Mouse (Mus musculus): Measurements from ENCODE around the gene Plcb3. TPM values are rescaled to one million over a fixed set of nuclear protein-coding genes. Genes with fewer than 3 reads are reported as not detected.

The Plcb3 gene
- polyA plus RNA-seq, 1 experiment, result 40.6 TPM

DNA sequence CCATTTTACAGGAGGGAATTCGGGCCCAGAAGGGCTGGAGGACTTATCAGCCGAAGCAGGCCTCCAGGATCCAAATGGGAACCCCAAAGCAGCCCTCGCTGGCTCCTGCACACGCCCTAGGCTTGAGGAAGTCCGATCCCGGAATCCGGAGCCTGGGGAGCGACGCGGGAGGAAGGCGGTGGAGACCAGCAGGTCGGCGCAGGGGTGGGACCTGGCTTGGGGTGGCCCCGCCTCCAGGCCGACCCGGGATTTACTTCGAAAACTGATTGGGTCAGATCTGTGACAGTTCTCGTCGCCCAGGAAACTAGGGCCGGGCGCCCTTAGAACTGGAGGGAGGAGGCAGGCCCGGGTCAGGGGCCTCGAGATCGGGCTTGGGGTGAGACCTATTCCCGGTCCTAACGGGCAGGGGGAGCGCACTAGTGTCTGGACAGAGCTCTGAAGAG lies 34.0 kb downstream of the Plcb3 start, which contains the start of gene Gpr137:
Gene Gpr137 (minus strand): TSS at position 232 of the 443 bp plus-strand sequence.
- Histone ChIP-seq H3K4me3 (ENCODE audit: insufficient read depth, low read length) (peak within 1 kb of the TSS; percentile 92), H3K27ac (ENCODE audit: insufficient read depth, low read depth, low read length) (peak within 1 kb of the TSS; percentile 97), H3K4me1 (ENCODE audit: control insufficient read depth, insufficient read depth, low read length) (peaks cover 15% of the 10 kb centered on the region)
- TF ChIP-seq POLR2A (IDR thresholded peaks at IDR 0.05; ENCODE audit: borderline replicate concordance, low read depth, low read length) (0 out of 2 replicates have a peak, but pooled peaks have one; percentile 25), CTCF (IDR thresholded peaks at IDR 0.05; ENCODE audit: low read depth, low read length) (no peak)

DNA sequence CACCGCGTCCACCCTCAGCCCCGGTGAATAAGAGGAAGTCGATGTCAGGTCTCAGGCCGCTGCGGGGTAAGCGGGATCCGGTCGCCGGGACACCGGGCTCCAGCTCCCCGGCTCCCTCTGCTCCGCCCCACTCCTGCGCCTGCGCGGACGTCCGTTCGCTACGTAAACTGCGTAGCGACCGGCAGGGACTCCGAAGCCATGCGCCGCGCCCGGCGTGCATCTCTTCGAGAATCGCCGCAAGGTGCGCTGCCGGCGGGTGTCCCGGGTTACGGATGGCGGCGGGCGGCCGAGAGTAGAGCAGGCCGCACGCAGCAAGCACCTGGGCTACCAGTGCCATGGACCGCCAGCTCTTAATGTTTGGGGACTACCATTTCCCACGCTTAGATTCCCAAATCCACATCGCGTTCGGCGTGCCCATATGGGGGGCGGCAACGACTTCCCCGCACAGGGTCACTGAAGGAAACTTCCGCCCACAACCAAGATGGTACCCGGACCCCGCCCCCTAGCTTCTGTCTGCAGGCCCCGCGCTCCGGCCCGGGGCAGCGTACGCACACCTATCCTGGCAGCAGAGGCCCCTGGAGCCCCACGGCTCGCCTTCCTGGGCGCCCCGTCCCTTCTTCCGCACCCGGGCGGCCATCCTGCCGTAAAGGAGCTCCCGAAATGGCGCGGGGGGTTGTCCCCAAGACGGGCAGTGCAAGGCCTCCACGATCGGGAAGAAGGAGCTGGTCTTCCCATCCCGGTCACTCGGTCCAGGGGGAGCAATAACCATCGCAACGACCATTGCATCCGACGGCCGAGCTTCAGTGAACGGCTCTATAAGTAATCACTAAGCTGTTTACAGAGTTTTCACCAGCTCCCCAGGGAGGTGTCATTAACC lies 34.7 kb downstream of the Plcb3 start, which contains the start of gene Bad:
Gene Bad (plus strand): TSS at position 490 of the 877 bp plus-strand sequence.
- TF ChIP-seq CTCF (IDR thresholded peaks at IDR 0.05; ENCODE audit: low read depth, low read length) (no peak), POLR2A (IDR thresholded peaks at IDR 0.05; ENCODE audit: borderline replicate concordance, low read depth, low read length) (no peak; the same call in 1 of the 2 replicates)
- Histone ChIP-seq H3K4me3 (ENCODE audit: insufficient read depth, low read length) (peak within 1 kb of the TSS; percentile 92), H3K4me1 (ENCODE audit: control insufficient read depth, insufficient read depth, low read length) (peaks cover 10% of the 10 kb centered on the region), H3K27ac (ENCODE audit: insufficient read depth, low read depth, low read length) (peak within 1 kb of the TSS; percentile 97)

DNA sequence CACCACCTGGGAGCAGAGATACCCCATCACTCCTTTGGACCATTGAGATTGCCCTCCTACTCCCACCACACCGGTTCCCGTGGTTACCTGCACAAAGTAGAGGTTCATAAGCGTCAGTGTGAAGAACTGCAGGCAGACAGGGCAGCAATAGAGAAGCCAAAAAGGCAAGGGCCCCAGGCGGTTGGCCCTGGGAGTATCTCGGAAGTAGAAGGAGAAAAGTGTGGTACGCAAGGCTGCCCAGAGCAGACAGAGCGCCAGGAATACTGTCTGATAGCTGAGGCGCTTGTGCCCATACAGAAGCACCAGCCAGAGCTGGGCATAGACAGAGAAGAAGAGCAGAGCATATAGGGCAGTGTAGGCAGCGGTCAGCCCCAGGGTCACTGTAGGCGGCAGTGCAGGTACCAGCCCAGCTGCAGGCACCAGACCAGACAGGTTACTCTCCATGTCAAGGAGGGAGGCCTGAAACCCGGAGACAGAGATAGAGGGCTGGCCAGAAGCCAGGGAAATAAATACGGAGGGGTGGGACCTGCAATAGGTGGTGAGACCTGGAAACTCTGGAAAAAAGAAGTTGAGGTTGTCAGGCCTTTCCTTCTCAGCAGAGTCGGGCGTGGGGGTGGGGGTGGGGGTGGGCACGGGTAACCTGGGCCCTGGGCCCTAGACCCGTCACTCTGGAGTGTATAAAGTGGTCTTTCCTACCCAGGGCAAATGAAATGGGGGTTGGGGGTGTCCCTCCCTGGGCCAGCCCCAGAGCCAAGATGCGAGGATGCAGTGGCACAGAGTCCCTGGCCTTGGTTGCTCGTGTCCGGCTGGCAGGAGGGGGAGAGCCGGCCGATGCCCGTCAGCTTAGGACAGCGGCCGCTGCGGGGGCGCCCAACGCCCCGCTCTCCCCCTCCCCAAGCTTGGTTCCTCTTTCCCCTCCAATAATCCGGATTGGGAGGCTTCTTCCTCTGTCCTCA lies 35.6 kb downstream of the Plcb3 start:
- no peak for TF ChIP-seq CTCF (IDR thresholded peaks at IDR 0.05; ENCODE audit: low read depth, low read length)
- no peak for TF ChIP-seq POLR2A (IDR thresholded peaks at IDR 0.05; ENCODE audit: borderline replicate concordance, low read depth, low read length)
- H3K4me3 ChIP-seq (ENCODE audit: insufficient read depth, low read length), result peak overlapping the region; percentile 92
- peaks cover 2% of the 10 kb centered on the region; the same call in 1 of the 2 replicates for H3K4me1 ChIP-seq (ENCODE audit: control insufficient read depth, insufficient read depth, low read length)
- peak overlapping the region; percentile 57 for H3K27ac ChIP-seq (ENCODE audit: insufficient read depth, low read depth, low read length)

- TF ChIP-seq POLR2A (IDR thresholded peaks at IDR 0.05; ENCODE audit: borderline replicate concordance, low read depth, low read length) (no peak), CTCF (IDR thresholded peaks at IDR 0.05; ENCODE audit: low read depth, low read length) (no peak)
- Histone ChIP-seq H3K27ac (ENCODE audit: insufficient read depth, low read depth, low read length) (no peak overlapping the region), H3K4me1 (ENCODE audit: control insufficient read depth, insufficient read depth, low read length) (peaks cover 2% of the 10 kb centered on the region; the same call in 1 of the 2 replicates), H3K4me3 (ENCODE audit: insufficient read depth, low read length) (no peak overlapping the region)
Measured at GRCm38 (mm10) chr19:6939106-6940002, 36.9 kb downstream of the Plcb3 start.

GRCm38 (mm10) chr19:6937541-6938465 lies 38.5 kb downstream of the Plcb3 start:
- Histone ChIP-seq H3K4me3 (ENCODE audit: insufficient read depth, low read length) (no peak overlapping the region), H3K27ac (ENCODE audit: insufficient read depth, low read depth, low read length) (no peak overlapping the region), H3K4me1 (ENCODE audit: control insufficient read depth, insufficient read depth, low read length) (no peaks in the 10 kb centered on the region; the same call in 1 of the 2 replicates)
- TF ChIP-seq CTCF (IDR thresholded peaks at IDR 0.05; ENCODE audit: low read depth, low read length) (no peak), POLR2A (IDR thresholded peaks at IDR 0.05; ENCODE audit: borderline replicate concordance, low read depth, low read length) (no peak)

DNA sequence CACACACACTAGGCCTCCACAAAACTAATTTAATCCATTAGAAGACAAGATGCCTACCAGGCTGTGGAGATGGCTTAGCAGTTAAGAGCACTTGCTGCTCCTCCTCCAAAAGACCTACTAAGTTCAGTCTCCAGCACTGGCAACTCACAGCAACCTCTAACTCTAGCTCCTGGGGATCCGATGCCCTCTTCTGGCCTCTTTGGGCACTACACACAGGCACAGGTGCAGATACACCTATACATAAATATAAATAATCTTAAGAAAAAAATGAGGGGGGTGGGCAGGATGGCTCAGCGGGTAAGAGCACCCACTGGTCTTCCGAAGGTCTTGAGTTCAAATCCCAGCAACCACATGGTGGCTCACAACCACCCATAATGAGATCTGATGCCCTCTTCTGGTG lies 40.0 kb downstream of the Plcb3 start:
- no peak overlapping the region for H3K4me3 ChIP-seq (ENCODE audit: insufficient read depth, low read length)
- no peak overlapping the region for H3K27ac ChIP-seq (ENCODE audit: insufficient read depth, low read depth, low read length)
- H3K4me1 ChIP-seq (ENCODE audit: control insufficient read depth, insufficient read depth, low read length), result no peaks in the 10 kb centered on the region; the same call in 1 of the 2 replicates
- TF ChIP-seq POLR2A (IDR thresholded peaks at IDR 0.05; ENCODE audit: borderline replicate concordance, low read depth, low read length) (no peak), CTCF (IDR thresholded peaks at IDR 0.05; ENCODE audit: low read depth, low read length) (peak; percentile 70)

- Histone ChIP-seq H3K4me1 (ENCODE audit: control insufficient read depth, insufficient read depth, low read length) (no peaks in the 10 kb centered on the region), H3K27ac (ENCODE audit: insufficient read depth, low read depth, low read length) (no peak within 1 kb of the TSS), H3K4me3 (ENCODE audit: insufficient read depth, low read length) (peak within 1 kb of the TSS; percentile 45)
- TF ChIP-seq POLR2A (IDR thresholded peaks at IDR 0.05; ENCODE audit: borderline replicate concordance, low read depth, low read length) (no peak), CTCF (IDR thresholded peaks at IDR 0.05; ENCODE audit: low read depth, low read length) (no peak)
Measured at GRCm38 (mm10) chr19:6934195-6934977, 41.9 kb downstream of the Plcb3 start, which contains the start of gene Kcnk4. Gene Kcnk4 (minus strand): TSS chr19:6934515.
